Mouse (Mus musculus): Measurements from ENCODE around the gene Nfix.
A peak's percentile ranks its signal among the peaks of the same experiment; 100 is the strongest.

The Nfix gene

GRCm38 (mm10) chr8:84668081-84668480 lies 132.1 kb downstream of the Nfix start:
- DNase-seq (ENCODE audit: low read depth, low spot score), result no peak

GRCm38 (mm10) chr8:84665385-84665893 lies 134.7 kb downstream of the Nfix start:
- no peak for DNase-seq (ENCODE audit: low read depth, low spot score)

- peak; percentile 88 for DNase-seq (ENCODE audit: low read depth, low spot score)
These were observed 135.4 kb downstream of the Nfix start for GRCm38 (mm10) chr8:84664566-84665384.

- peak; percentile 96 for DNase-seq (ENCODE audit: low read depth, low spot score)
These were observed 136.4 kb downstream of the Nfix start for GRCm38 (mm10) chr8:84663483-84664327.

GRCm38 (mm10) chr8:84662581-84663065 lies 137.5 kb downstream of the Nfix start, which contains the start of gene Ier2:
Ier2 (minus strand) TSS chr8:84662852.
- peak; percentile 90 for DNase-seq (ENCODE audit: low read depth, low spot score)

- no peak for DNase-seq (ENCODE audit: low read depth, low spot score)
These were observed 138.1 kb downstream of the Nfix start for GRCm38 (mm10) chr8:84661961-84662571.

- no peak for DNase-seq (ENCODE audit: low read depth, low spot score)
These were observed 138.7 kb downstream of the Nfix start for GRCm38 (mm10) chr8:84661458-84661871.

- no peak for DNase-seq (ENCODE audit: low read depth, low spot score)
These were observed 139.2 kb downstream of the Nfix start for GRCm38 (mm10) chr8:84660819-84661457.

- DNase-seq (ENCODE audit: low read depth, low spot score), result no peak
These were observed 140.0 kb downstream of the Nfix start for GRCm38 (mm10) chr8:84659936-84660818.

GRCm38 (mm10) chr8:84658951-84659350 lies 141.2 kb downstream of the Nfix start:
- no peak for DNase-seq (ENCODE audit: low read depth, low spot score)

- DNase-seq (ENCODE audit: low read depth, low spot score), result no peak
These were observed 142.5 kb downstream of the Nfix start for GRCm38 (mm10) chr8:84657680-84658079.

GRCm38 (mm10) chr8:84657203-84657602 lies 142.9 kb downstream of the Nfix start:
- DNase-seq (ENCODE audit: low read depth, low spot score), result no peak

- DNase-seq (ENCODE audit: low read depth, low spot score), result no peak
These were observed 143.5 kb downstream of the Nfix start for GRCm38 (mm10) chr8:84656641-84657126.

- DNase-seq (ENCODE audit: low read depth, low spot score), result no peak
These were observed 144.0 kb downstream of the Nfix start for GRCm38 (mm10) chr8:84656191-84656525.

- DNase-seq (ENCODE audit: low read depth, low spot score), result no peak
These were observed 144.6 kb downstream of the Nfix start for GRCm38 (mm10) chr8:84655336-84656190.

GRCm38 (mm10) chr8:84654597-84654996 lies 145.5 kb downstream of the Nfix start:
- no peak for DNase-seq (ENCODE audit: low read depth, low spot score)

GRCm38 (mm10) chr8:84653092-84653631 lies 147.0 kb downstream of the Nfix start:
- DNase-seq (ENCODE audit: low read depth, low spot score), result no peak

GRCm38 (mm10) chr8:84650213-84650612 lies 149.9 kb downstream of the Nfix start:
- DNase-seq (ENCODE audit: low read depth, low spot score), result no peak

Data from telencephalon, adult 2 months (tissue).